Mouse (Mus musculus): Measurements from ENCODE around the gene Tmem102. TPM values are rescaled to one million over a fixed set of nuclear protein-coding genes. Genes with fewer than 3 reads are reported as not detected.

Tmem102 gene
- polyA plus RNA-seq, 1 experiment from 2014 or later, result 0.82 TPM

GRCm38 (mm10) chr11:69833554-69833953 lies 28.1 kb upstream of the Tmem102 start:
- no peaks in the 10 kb centered on the region for H3K27me3 ChIP-seq (ENCODE audit: control insufficient read depth, insufficient read depth, low read length)
- H3K4me3 ChIP-seq (replicated peaks; ENCODE audit: low read depth, low read length), result peak overlapping the region; percentile 94
- H3K9ac ChIP-seq (replicated peaks; ENCODE audit: low read length), result peak overlapping the region; percentile 95
- no peaks in the 10 kb centered on the region for H3K9me3 ChIP-seq (ENCODE audit: control insufficient read depth, low read length)
- H3K36me3 ChIP-seq (ENCODE audit: control insufficient read depth, insufficient read depth, low read length), result peaks cover 41% of the 10 kb centered on the region
- H3K4me2 ChIP-seq (ENCODE audit: low read length), result peak overlapping the region; percentile 99
- no peak for DNase-seq
- H3K27ac ChIP-seq (replicated peaks; ENCODE audit: low read depth, low read length), result peak overlapping the region; percentile 96
- ATAC-seq (ENCODE audit: low FRiP score, low TSS enrichment), result no peak
- WGBS, result 63% methylated on average over 8 of the region's 8 CpGs
- peaks cover 27% of the 10 kb centered on the region for H3K4me1 ChIP-seq (ENCODE audit: control insufficient read depth, insufficient read depth, low read length)

DNA sequence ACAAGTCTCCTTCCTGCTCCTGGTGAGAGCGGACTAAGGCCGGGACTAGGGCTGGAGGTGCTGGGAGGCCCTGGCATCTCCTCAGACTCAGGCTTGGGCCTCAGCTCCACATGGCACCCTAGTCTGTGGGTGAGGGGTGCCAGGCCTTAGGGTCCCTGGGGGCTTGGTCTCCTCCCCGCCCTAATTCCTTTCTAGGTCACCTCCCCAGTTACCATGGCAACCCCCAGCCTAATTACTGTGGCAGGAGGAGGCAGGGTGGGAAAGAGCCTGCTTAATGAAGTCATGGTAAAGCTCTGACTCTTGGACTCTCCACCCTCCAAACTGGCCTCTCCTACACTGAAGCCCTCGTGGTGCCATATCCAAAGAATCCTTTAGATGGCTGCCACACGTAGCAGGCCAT lies 23.4 kb upstream of the Tmem102 start:
- Histone ChIP-seq H3K27me3 (ENCODE audit: control insufficient read depth, insufficient read depth, low read length) (no peaks in the 10 kb centered on the region), H3K4me1 (ENCODE audit: control insufficient read depth, insufficient read depth, low read length) (peaks cover 4% of the 10 kb centered on the region), H3K9me3 (ENCODE audit: control insufficient read depth, low read length) (no peaks in the 10 kb centered on the region), H3K4me3 (replicated peaks; ENCODE audit: low read depth, low read length) (no peak overlapping the region), H3K9ac (replicated peaks; ENCODE audit: low read length) (no peak overlapping the region), H3K27ac (replicated peaks; ENCODE audit: low read depth, low read length) (no peak overlapping the region), H3K4me2 (ENCODE audit: low read length) (no peak overlapping the region), H3K36me3 (ENCODE audit: control insufficient read depth, insufficient read depth, low read length) (peaks cover 87% of the 10 kb centered on the region)
- DNase-seq (no peak), ATAC-seq (ENCODE audit: low FRiP score, low TSS enrichment) (no peak)
- WGBS, result 55% methylated on average over 5 of the region's 5 CpGs

GRCm38 (mm10) chr11:69823456-69823855 lies 18.0 kb upstream of the Tmem102 start:
- ATAC-seq (ENCODE audit: low FRiP score, low TSS enrichment), result no peak
- Histone ChIP-seq H3K9ac (replicated peaks; ENCODE audit: low read length) (no peak overlapping the region), H3K27me3 (ENCODE audit: control insufficient read depth, insufficient read depth, low read length) (no peaks in the 10 kb centered on the region), H3K4me3 (replicated peaks; ENCODE audit: low read depth, low read length) (no peak overlapping the region), H3K27ac (replicated peaks; ENCODE audit: low read depth, low read length) (no peak overlapping the region), H3K9me3 (ENCODE audit: control insufficient read depth, low read length) (no peaks in the 10 kb centered on the region), H3K4me1 (ENCODE audit: control insufficient read depth, insufficient read depth, low read length) (no peaks in the 10 kb centered on the region), H3K4me2 (ENCODE audit: low read length) (no peak overlapping the region), H3K36me3 (ENCODE audit: control insufficient read depth, insufficient read depth, low read length) (peaks cover 47% of the 10 kb centered on the region)
- DNase-seq, result no peak
- 83% methylated on average over 2 of the region's 2 CpGs for WGBS

GRCm38 (mm10) chr11:69822080-69822479 lies 16.7 kb upstream of the Tmem102 start, which contains the start of gene Spem1:
TSS of gene Spem1 (minus strand) at chr11:69822180.
- Histone ChIP-seq H3K27ac (replicated peaks; ENCODE audit: low read depth, low read length) (no peak within 1 kb of the TSS), H3K4me3 (replicated peaks; ENCODE audit: low read depth, low read length) (no peak within 1 kb of the TSS), H3K4me1 (ENCODE audit: control insufficient read depth, insufficient read depth, low read length) (no peaks in the 10 kb centered on the region), H3K9ac (replicated peaks; ENCODE audit: low read length) (no peak within 1 kb of the TSS), H3K9me3 (ENCODE audit: control insufficient read depth, low read length) (0 out of 2 replicates have a peak, but pooled peaks cover 7% of the 10 kb centered on the region), H3K36me3 (ENCODE audit: control insufficient read depth, insufficient read depth, low read length) (peaks cover 33% of the 10 kb centered on the region), H3K4me2 (ENCODE audit: low read length) (no peak within 1 kb of the TSS), H3K27me3 (ENCODE audit: control insufficient read depth, insufficient read depth, low read length) (no peaks in the 10 kb centered on the region)
- ATAC-seq (ENCODE audit: low FRiP score, low TSS enrichment), result no peak
- WGBS, result 87% methylated on average over 3 of the region's 3 CpGs
- no peak for DNase-seq

DNA sequence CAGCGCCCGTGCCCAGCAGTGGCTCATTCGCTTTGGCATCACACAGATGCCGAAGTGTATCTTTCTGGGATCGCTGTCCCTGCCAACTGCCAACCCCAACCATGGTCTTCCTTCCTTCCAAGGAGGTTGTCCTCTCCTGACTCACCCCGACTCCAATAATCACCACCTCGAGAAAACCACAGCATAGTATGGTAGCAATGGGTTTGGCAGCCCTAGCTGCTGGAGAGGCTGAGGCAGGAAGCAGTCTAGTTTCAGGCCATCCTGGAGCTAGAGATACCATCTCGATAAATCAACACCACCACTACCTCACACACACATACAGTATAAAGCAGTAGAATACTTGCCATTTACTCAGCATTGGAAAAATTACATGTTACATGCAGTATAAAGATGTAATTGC lies 13.4 kb upstream of the Tmem102 start:
- 93% methylated on average over 8 of the region's 8 CpGs for WGBS
- no peak overlapping the region for H3K4me3 ChIP-seq (replicated peaks; ENCODE audit: low read depth, low read length)

GRCm38 (mm10) chr11:69818365-69818764 lies 12.9 kb upstream of the Tmem102 start, which contains the start of gene Spem2:
TSS of gene Spem2 (minus strand) at chr11:69818465.
- 80% methylated on average over 2 of the region's 2 CpGs for WGBS
- ATAC-seq (ENCODE audit: low FRiP score, low TSS enrichment) (no peak), DNase-seq (no peak)
- Histone ChIP-seq H3K27ac (replicated peaks; ENCODE audit: low read depth, low read length) (no peak within 1 kb of the TSS), H3K9me3 (ENCODE audit: control insufficient read depth, low read length) (0 out of 2 replicates have a peak, but pooled peaks cover 7% of the 10 kb centered on the region), H3K9ac (replicated peaks; ENCODE audit: low read length) (no peak within 1 kb of the TSS), H3K4me3 (replicated peaks; ENCODE audit: low read depth, low read length) (no peak within 1 kb of the TSS), H3K4me1 (ENCODE audit: control insufficient read depth, insufficient read depth, low read length) (no peaks in the 10 kb centered on the region), H3K36me3 (ENCODE audit: control insufficient read depth, insufficient read depth, low read length) (no peaks in the 10 kb centered on the region), H3K27me3 (ENCODE audit: control insufficient read depth, insufficient read depth, low read length) (no peaks in the 10 kb centered on the region), H3K4me2 (ENCODE audit: low read length) (no peak within 1 kb of the TSS)

More for the DNA sequence above, 13.4 kb upstream of the Tmem102 start:
- H3K4me1 ChIP-seq (ENCODE audit: control insufficient read depth, insufficient read depth, low read length), result no peaks in the 10 kb centered on the region
- H3K36me3 ChIP-seq (ENCODE audit: control insufficient read depth, insufficient read depth, low read length), result peaks cover 1% of the 10 kb centered on the region
- DNase-seq (no peak), ATAC-seq (ENCODE audit: low FRiP score, low TSS enrichment) (no peak)
- no peak overlapping the region for H3K27ac ChIP-seq (replicated peaks; ENCODE audit: low read depth, low read length)
- no peak overlapping the region for H3K9ac ChIP-seq (replicated peaks; ENCODE audit: low read length)
- 0 out of 2 replicates have a peak, but pooled peaks cover 7% of the 10 kb centered on the region for H3K9me3 ChIP-seq (ENCODE audit: control insufficient read depth, low read length)
- no peak overlapping the region for H3K4me2 ChIP-seq (ENCODE audit: low read length)
- no peaks in the 10 kb centered on the region for H3K27me3 ChIP-seq (ENCODE audit: control insufficient read depth, insufficient read depth, low read length)

GRCm38 (mm10) chr11:69816520-69816919 lies 11.1 kb upstream of the Tmem102 start:
- Histone ChIP-seq H3K9me3 (ENCODE audit: control insufficient read depth, low read length) (0 out of 2 replicates have a peak, but pooled peaks cover 7% of the 10 kb centered on the region), H3K9ac (replicated peaks; ENCODE audit: low read length) (no peak overlapping the region), H3K36me3 (ENCODE audit: control insufficient read depth, insufficient read depth, low read length) (no peaks in the 10 kb centered on the region), H3K27ac (replicated peaks; ENCODE audit: low read depth, low read length) (no peak overlapping the region), H3K4me2 (ENCODE audit: low read length) (no peak overlapping the region), H3K4me1 (ENCODE audit: control insufficient read depth, insufficient read depth, low read length) (no peaks in the 10 kb centered on the region), H3K4me3 (replicated peaks; ENCODE audit: low read depth, low read length) (no peak overlapping the region), H3K27me3 (ENCODE audit: control insufficient read depth, insufficient read depth, low read length) (no peaks in the 10 kb centered on the region)
- DNase-seq, result no peak
- no peak for ATAC-seq (ENCODE audit: low FRiP score, low TSS enrichment)
- WGBS, result 92% methylated on average over 12 of the region's 12 CpGs

DNA sequence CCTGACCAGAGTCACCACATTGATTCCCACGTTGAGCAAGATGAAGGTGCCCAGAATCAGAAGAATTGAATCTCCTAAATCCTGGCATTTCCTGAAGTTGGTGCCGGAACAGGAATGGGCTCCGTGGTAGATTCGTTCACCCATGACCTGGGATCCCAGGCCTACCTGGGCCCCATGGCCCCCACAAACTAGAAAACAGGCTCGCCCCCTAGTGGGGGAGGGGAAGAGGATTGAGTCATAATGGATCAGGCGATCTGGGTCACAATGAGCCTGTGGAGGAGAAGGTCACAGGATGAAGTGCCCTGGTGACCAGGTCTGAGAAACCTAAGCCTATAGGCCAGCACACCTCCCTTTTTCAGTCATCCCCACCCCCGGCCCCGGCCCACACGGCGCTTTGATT lies 9.7 kb upstream of the Tmem102 start, which contains the start of gene Gm39566:
Gene Gm39566, minus strand, starts transcription at position 144 of the 400 bp plus-strand sequence.
- Histone ChIP-seq H3K9me3 (ENCODE audit: control insufficient read depth, low read length) (0 out of 2 replicates have a peak, but pooled peaks cover 7% of the 10 kb centered on the region), H3K4me2 (ENCODE audit: low read length) (no peak within 1 kb of the TSS), H3K36me3 (ENCODE audit: control insufficient read depth, insufficient read depth, low read length) (no peaks in the 10 kb centered on the region), H3K4me1 (ENCODE audit: control insufficient read depth, insufficient read depth, low read length) (no peaks in the 10 kb centered on the region), H3K27ac (replicated peaks; ENCODE audit: low read depth, low read length) (no peak within 1 kb of the TSS), H3K4me3 (replicated peaks; ENCODE audit: low read depth, low read length) (no peak within 1 kb of the TSS), H3K27me3 (ENCODE audit: control insufficient read depth, insufficient read depth, low read length) (no peaks in the 10 kb centered on the region), H3K9ac (replicated peaks; ENCODE audit: low read length) (no peak within 1 kb of the TSS)
- DNase-seq (no peak), ATAC-seq (ENCODE audit: low FRiP score, low TSS enrichment) (no peak)
- 58% methylated on average over 10 of the region's 10 CpGs for WGBS

- no peak overlapping the region for H3K4me3 ChIP-seq (replicated peaks; ENCODE audit: low read depth, low read length)
- DNase-seq, result no peak
Observed at GRCm38 (mm10) chr11:69810280-69810679, 4.9 kb upstream of the Tmem102 start.

More at GRCm38 (mm10) chr11:69810280-69810679, 4.9 kb upstream of the Tmem102 start:
- no peak for ATAC-seq (ENCODE audit: low FRiP score, low TSS enrichment)
- no peak overlapping the region for H3K9ac ChIP-seq (replicated peaks; ENCODE audit: low read length)
- H3K9me3 ChIP-seq (ENCODE audit: control insufficient read depth, low read length), result no peaks in the 10 kb centered on the region
- H3K36me3 ChIP-seq (ENCODE audit: control insufficient read depth, insufficient read depth, low read length), result no peaks in the 10 kb centered on the region
- H3K4me2 ChIP-seq (ENCODE audit: low read length), result no peak overlapping the region
- peaks cover 11% of the 10 kb centered on the region for H3K27me3 ChIP-seq (ENCODE audit: control insufficient read depth, insufficient read depth, low read length)
- H3K27ac ChIP-seq (replicated peaks; ENCODE audit: low read depth, low read length), result no peak overlapping the region
- H3K4me1 ChIP-seq (ENCODE audit: control insufficient read depth, insufficient read depth, low read length), result no peaks in the 10 kb centered on the region
